Comparison of ENCODE assay signal across 8 mouse cellular contexts in the genomic region with DNA sequence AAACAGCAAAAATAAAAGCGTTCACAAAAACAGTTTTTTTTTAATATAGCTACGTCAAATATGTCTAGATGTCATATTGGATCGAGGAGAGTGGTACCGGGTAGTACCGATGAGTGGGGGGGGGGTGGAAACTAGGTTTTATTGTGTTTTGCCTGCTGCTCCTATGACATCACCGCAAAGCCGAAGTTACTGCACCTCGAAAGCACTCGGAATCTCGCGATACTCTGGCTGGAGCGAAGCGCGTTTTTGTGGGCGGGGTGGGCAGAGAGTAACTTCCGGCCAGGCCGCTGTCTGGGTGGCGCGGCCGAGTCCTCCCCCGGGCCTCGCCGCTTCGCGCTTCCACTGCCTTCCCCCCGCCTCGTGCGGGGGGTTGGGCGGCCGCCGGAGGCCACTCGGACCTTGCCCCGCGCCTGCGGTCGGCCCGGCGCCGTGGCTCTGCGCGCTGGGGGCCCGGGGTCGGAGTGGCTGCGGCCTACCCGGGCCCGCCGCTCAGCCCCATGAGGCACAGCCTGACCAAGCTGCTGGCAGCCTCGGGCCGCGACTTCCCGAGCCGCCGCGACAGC. TPM values are rescaled to one million over a fixed set of nuclear protein-coding genes. Genes with fewer than 3 reads are reported as not detected.
A peak's percentile ranks its signal among the peaks of the same experiment; 100 is the strongest.
DNase-seq lines count a peak whose midpoint lies in the region; ATAC-seq and TF ChIP-seq lines count a peak whose summit lies in the region.

A gene (plus strand): TSS at position 212 of the 563 bp plus-strand sequence.

- peak within 1 kb of the TSS; percentile 90 for H3K27ac ChIP-seq in ES-E14 (ENCODE audit: insufficient read depth, low read depth, low read length, poor library complexity, severe bottlenecking)
- peak within 1 kb of the TSS; percentile 95 for H3K27ac ChIP-seq in forebrain, embryonic 15.5 days (replicated peaks)

- H3K4me2 ChIP-seq in forebrain, embryonic 15.5 days (replicated peaks): peak within 1 kb of the TSS; percentile 76

- peak; percentile 92 for DNase-seq in ES-E14 (ENCODE audit: low read depth, low spot score)
- peak; percentile 96 for DNase-seq in cerebellum, adult 11-12 months
- DNase-seq in heart, postnatal 25 days (ENCODE audit: low spot score): peak; percentile 94
- peak; percentile 91 to 97 for DNase-seq in layer of hippocampus, adult 18-20 months (ENCODE audit: low spot score in 2 of 2)
- DNase-seq in lung, adult 2 months: peak; percentile 94
- peak; percentile 91 to 94 for DNase-seq in thymus, adult 18-20 months

- H3K36me3 ChIP-seq in ES-E14 (ENCODE audit: control insufficient read depth, insufficient read depth, low read length, poor library complexity, severe bottlenecking): peaks cover 4% of the 10 kb centered on the region
- H3K36me3 ChIP-seq in forebrain, embryonic 15.5 days: peaks cover 5% of the 10 kb centered on the region; the same call in 1 of the 2 replicates

- peaks cover 0 to 5% of the 10 kb centered on the region in 2 experiments; a peak in 1 of 4 replicates for H3K4me1 ChIP-seq in ES-E14 (ENCODE audit: control insufficient read depth in 2 of 2, insufficient read depth in 2 of 2, low read length in 2 of 2, poor library complexity in 1 of 2)
- peaks cover 16% of the 10 kb centered on the region for H3K4me1 ChIP-seq in forebrain, embryonic 15.5 days
- H3K4me1 ChIP-seq in lung, adult 2 months (ENCODE audit: control insufficient read depth, insufficient read depth, low read length): peaks cover 2% of the 10 kb centered on the region; the same call in 1 of the 2 replicates

- no peaks in the 10 kb centered on the region for H3K27me3 ChIP-seq in forebrain, embryonic 15.5 days

- WGBS in forebrain, embryonic 15.5 days: under 1% methylated on average over 53 of the region's 54 CpGs
- 1% methylated on average over 41 of the region's 54 CpGs for WGBS in lung, adult 2 months

- TF ChIP-seq CTCF in lung, adult 2 months (IDR thresholded peaks at IDR 0.05; ENCODE audit: insufficient read depth, low read length): no peak

- H3K4me3 ChIP-seq in ES-E14 (ENCODE audit: insufficient read depth in 1 of 2, low read depth in 1 of 2, low read length in 2 of 2, poor library complexity in 1 of 2, severe bottlenecking in 1 of 2): peak within 1 kb of the TSS; percentile 93 to 96
- peak within 1 kb of the TSS; percentile 67 for H3K4me3 ChIP-seq in forebrain, embryonic 15.5 days
- H3K4me3 ChIP-seq in lung, adult 2 months (replicated peaks; ENCODE audit: extremely low read depth, low read depth, low read length): peak within 1 kb of the TSS; percentile 65

- in situ Hi-C loops in ES-E14 (cut with MboI; ENCODE audit: low sequenced_read_pairs in 2 of 2, unreplicated experiment in 2 of 2): loop anchor here in 1 of 2 experiments (25.0 kb wide), 1 partner anchor 480 kb away; no protein-coding TSS in a partner anchor

- H3K9ac ChIP-seq in ES-E14 (ENCODE audit: insufficient read depth, low read depth, low read length, poor library complexity, severe bottlenecking): peak within 1 kb of the TSS; percentile 99
- peak within 1 kb of the TSS; percentile 97 for H3K9ac ChIP-seq in forebrain, embryonic 15.5 days (replicated peaks)

- ATAC-seq in forebrain, embryonic 15.5 days (replicated peaks): peak; percentile 97
- peak; percentile 95 for ATAC-seq in neutrophil, adult 5-6 weeks (ENCODE audit: extremely low read depth, insufficient number of reproducible peaks, low FRiP score, poor library complexity, severe bottlenecking)

- intact Hi-C loops in heart, postnatal 25 days (cut with DNase I): loop anchor here (1.0 kb wide), 2 partner anchors 13 to 33 kb away; no protein-coding TSS in a partner anchor

- no peaks in the 10 kb centered on the region for H3K9me3 ChIP-seq in ES-E14 (ENCODE audit: control insufficient read depth, insufficient read depth, low read depth, low read length)
- no peaks in the 10 kb centered on the region for H3K9me3 ChIP-seq in forebrain, embryonic 15.5 days

- peak; percentile 89 for TF ChIP-seq POLR2A in lung, adult 2 months (IDR thresholded peaks at IDR 0.05; ENCODE audit: borderline replicate concordance, extremely low read depth, low read depth, low read length)

TF ChIP-seq in ES-E14, 5 proteins besides CTCF, POLR2A, EP300 and RAD21:
- TF ChIP-seq CHD2 (IDR thresholded peaks at IDR 0.05; ENCODE audit: low read depth, low read length) (peak; percentile 100), HCFC1 (IDR thresholded peaks at IDR 0.05; ENCODE audit: borderline replicate concordance, insufficient read depth, low read length) (no peak), ZNF384 (IDR thresholded peaks at IDR 0.05; ENCODE audit: low read depth, low read length) (no peak), ZC3H11A (IDR thresholded peaks at IDR 0.05; ENCODE audit: borderline replicate concordance, low read depth, low read length) (no peak), MAFK (IDR thresholded peaks at IDR 0.05; ENCODE audit: insufficient read depth, low read depth, low read length) (no peak)

RNA-seq across cellular contexts. Expression of the gene that starts here (rescaled TPM):
- 56.6 and 101 TPM in 2 replicates for total RNA-seq in ES-E14 (2012; rRNA removed)
- polyA plus RNA-seq in forebrain, embryonic 15.5 days (2015; fragmentation: Nextera tagmentation; extraction: Ambion mirVana): 33.3 and 38.1 TPM in 2 replicates
- 10 to 100 TPM; 20.9 to 22.4 TPM for total RNA-seq in heart, postnatal 25 days (2021)
- 10 to 100 TPM; 77.1 to 82.3 TPM for total RNA-seq in layer of hippocampus, adult 18-20 months (2021)
- polyA plus RNA-seq in lung, adult 2 months (2012; rRNA removed): 41.3 and 57.3 TPM in 2 replicates
- 128 and 129 TPM in 2 replicates for total RNA-seq in neutrophil, adult 5-6 weeks (2017)

Comparison
In these comparisons a context has a peak if more than half of its experiments do, and no peak if none do; other contexts are left out.
1. Peak in every context shown above with its lines: DNase-seq, ATAC-seq, H3K4me3 ChIP-seq and H3K27ac ChIP-seq.